Mouse (Mus musculus): ENCODE results near the gene Negr1.

DNA sequence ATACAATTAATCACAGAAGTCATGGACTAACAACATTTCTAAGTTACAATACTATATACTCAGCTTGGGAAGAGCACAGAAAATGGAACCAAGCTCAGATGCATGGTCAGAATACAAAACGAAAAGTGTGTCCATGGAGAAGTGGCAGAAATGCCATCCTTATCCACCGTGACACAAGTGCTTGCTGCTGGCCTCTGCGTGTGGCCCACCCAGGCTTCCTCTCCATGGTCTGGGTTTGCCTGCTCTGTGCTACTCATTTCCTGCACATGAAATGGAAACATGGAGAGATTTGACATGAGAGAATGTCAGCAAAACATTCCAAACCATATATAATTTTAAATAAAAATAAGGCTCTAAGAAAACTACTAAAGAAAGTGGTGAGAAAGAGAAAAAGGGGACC, 645.2 kb downstream of the Negr1 start:
- TF ChIP-seq MAX (IDR thresholded peaks at IDR 0.05) (no peak), CTCF (IDR thresholded peaks at IDR 0.05; ENCODE audit: control insufficient read depth, insufficient read depth, insufficient read length) (no peak), MYOD1 (IDR thresholded peaks at IDR 0.05; ENCODE audit: control insufficient read depth, insufficient read length, low read depth) (no peak), MYOG (IDR thresholded peaks at IDR 0.05; ENCODE audit: control insufficient read depth, extremely low read depth, insufficient read length) (no peak), USF1 (IDR thresholded peaks at IDR 0.05; ENCODE audit: low read depth) (no peak), FOSL1 (IDR thresholded peaks at IDR 0.05; ENCODE audit: insufficient read depth, low read length, poor library complexity, severe bottlenecking) (no peak), CEBPB (IDR thresholded peaks at IDR 0.05; ENCODE audit: low read depth) (no peak)
